Mouse (Mus musculus) heart, adult 8-10 months (tissue): ENCODE results near the gene Atp2a2. TPM values are rescaled to one million over a fixed set of nuclear protein-coding genes. Genes with fewer than 3 reads are reported as not detected.
"Not testable (repeated sequence)": the region's sequence is repeated elsewhere in the genome, so short reads cannot be mapped to it uniquely, and the experiment has no call there.

ENCODE experiments used
- DNase-seq: peaks from one replicate; pipeline ENCODE4 v3.0.0; 2022; ENCODE audit warnings: low spot score
- total RNA-seq, 4 experiments: library from RNA; stranded (reverse); gene quantifications; 2 replicates each; pipeline ENCODE4 v1.2.4; 2022

Atp2a2 gene
- total RNA-seq, 4 experiments from 2014 or later, result 11,934 to 13,904 (median 12,774) TPM

DNA sequence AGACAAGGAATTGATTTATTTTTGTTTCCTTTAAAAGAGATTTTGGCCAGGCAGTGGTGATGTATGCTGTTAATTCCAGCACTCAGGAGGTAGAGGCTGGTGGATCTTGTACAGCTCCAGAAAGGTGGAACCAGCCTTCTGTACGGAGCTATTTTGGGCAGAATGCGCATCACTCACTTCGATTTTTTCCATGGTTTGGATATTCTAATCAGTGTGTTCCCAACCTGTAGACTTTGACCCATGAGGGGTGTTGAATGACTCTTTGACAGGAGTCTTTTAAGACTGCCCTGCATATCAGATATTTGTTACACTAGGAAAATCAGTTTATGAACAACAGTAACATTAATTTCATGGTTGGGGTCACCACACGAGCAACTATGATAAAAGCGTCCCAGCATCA, 50.7 kb downstream of the Atp2a2 start:
- no peak for DNase-seq

DNA sequence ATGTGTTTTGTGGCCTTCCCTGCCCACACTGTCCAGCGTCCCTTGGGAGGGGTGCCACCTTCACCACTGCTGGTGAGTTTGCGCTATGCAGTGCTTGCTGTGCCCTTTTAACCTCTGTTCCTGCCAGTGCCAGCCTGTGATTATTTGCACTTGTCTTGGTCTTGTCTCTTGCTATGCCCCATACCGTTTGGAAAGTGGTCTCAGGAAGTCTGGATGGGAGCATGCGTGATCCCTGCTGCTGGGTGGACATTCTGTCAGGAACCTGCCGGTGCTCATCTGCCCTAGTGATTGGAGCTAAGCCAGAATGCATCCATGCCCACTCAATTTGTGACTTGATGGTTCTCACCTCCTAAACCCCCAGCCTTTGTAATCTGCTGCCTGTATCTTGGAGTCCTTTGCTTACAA, 51.1 kb downstream of the Atp2a2 start:
- DNase-seq, result no peak

DNA sequence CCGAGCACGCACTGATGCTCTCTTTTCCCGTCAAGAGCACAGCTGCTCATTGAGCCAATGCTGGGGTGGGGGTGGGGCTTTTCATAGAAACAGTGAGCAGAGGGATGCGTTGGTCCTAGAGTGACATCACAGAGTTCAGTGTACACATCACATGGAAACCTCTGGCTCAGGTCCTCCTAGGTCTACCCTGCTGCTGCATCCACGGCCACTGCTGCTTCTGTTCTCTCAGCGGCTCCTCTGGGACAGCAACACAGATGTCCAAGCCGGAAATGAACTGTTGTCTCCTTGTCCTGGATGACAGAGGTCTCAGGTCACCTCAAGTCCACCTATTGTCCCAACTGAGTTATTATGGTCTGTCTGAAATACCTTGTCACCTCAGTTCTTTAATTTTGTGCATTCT, 52.1 kb downstream of the Atp2a2 start:
- no peak for DNase-seq

DNA sequence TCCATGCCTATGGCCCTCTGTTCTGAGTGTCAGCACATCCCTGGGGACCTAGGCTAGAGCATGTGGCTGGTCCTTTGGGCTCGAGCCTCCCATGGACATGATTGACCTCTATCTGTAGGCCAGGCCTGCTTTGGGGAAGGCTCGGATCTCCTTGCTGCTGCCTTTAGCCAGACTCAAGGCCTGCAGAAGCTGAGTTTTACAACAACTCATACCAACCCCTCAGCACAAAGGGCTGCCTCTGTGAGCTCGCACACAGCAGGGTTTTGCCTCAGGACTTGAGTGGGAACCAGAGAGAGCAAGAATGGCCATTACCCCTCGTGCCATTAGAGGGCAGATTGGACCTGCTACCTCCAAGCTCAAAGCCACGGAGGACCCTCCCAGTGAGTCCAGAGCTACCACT, 53.2 kb downstream of the Atp2a2 start:
- DNase-seq, result no peak

DNA sequence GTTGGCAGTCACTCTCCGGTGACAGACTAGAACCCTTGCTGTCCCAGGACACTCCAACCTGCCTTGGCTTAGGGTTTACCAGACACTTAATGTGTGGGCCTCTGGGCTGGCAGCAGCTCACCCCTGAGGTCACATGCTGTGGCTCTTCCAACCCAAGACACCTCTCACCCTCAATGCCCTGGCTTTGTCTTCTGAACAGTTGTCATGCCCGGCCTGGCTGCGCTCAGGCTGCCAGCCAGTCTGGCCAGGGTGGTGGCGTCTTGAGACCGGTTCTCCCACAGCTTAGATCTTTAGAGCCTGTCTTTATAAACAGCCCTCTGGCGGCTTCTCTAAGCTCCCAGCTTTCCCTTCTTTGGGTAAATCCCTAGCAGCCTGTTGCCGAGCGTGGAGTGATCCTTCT, 54.2 kb downstream of the Atp2a2 start:
- DNase-seq, result no peak

DNA sequence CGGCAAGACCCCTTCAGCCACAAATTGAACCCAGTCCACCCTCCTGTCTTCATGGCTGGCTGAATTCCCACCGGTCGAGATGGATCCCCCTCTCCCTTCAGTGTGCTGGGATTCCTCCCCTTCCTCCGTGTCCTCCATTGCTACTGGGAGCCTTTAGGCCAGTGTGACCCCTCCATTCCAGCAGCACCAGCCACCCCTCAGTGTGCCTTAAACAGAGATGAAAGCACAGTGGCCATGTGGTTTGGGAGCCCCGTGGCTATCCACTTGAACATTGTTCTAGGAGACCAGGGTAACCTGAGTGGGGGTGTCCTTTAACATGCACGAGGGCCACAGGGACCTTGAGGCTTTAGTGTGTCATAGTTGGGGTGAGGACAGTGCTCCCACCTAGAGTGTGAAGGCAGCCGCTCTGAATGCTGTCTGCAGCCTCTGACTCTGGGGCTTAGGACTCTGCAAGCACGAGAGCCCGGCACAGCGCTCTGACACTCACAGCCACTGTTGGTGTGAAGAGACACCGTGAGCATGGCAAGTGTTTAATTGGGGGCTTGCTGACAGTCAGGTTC, 56.9 kb downstream of the Atp2a2 start:
- DNase-seq, result no peak

DNA sequence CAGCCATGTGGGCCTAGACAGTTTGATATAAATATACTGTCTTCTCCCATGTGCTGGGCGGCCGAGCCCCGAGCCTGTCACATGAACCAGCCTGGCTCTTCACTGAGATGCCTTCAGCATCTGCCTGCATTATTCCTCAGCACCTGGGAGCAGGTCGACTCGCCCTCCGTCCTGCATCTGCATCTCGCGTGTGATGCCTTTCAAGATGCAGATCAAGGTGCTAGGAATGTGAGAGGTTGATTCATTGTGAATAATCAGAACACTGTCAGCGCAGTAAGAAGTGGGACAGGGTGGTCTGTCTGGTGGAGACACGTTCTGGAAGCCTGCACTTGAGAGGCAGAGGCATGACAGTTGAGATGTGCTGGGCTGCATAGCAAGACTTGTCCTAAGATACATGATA, 57.5 kb downstream of the Atp2a2 start:
- no peak for DNase-seq

DNA sequence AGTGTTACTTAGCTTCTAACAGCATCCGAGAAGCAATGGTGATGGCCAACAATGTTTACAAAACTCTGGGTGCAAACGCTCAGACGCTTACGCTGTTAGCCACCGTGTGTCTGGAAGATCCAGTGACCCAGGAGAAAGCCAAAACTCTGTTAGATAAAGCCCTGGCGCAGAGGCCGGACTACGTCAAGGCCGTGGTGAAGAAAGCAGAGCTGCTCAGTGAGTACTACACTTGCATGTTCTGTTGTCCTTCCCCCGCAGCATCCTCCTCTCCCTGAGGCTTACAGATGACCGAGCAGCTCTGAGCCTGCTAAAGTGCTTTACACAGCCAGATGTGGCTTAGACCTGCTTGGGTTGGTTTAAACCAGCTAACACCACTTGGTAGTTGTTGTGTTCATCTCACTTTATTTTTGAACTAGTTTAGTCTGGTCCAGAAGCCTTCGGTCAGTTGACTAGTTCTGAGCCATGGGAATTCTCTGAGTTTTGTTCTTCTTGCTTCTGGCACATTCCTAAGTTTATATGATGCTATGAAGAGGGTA, 61.9 kb downstream of the Atp2a2 start:
- peak; percentile 63 for DNase-seq

DNA sequence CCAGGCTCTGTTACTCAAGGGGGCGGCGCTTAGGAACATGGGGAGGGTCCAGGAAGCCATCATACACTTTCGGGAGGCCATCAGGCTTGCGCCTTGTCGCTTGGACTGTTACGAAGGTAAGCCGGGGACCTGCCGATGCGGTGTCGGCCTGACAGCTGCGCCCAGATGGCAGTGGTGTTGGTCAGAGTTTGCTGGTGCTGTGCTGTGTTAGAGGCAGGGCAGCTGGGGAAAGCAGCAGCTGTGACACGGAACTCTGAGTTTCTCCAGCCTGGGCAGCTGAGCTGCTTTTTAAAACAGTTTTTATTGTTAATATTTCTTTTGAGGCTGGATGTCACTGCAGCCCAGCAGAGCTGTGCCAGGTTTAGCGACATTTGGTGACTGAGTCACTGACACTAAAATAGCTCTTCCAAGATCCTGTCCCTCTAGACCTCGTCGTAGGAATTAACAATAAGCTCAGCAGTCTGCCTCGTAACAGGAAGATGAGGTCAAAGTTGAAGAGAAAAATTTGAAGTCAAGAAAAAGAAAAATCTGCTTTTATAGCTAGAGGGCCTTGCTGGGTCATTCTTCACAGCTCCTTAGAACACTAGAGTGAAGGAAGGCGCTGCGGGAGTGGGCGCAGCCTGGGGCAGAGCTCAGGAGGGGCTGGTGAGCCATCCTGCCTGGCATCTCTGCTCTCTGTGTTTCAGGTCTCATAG, 62.5 kb downstream of the Atp2a2 start:
- no peak for DNase-seq

DNA sequence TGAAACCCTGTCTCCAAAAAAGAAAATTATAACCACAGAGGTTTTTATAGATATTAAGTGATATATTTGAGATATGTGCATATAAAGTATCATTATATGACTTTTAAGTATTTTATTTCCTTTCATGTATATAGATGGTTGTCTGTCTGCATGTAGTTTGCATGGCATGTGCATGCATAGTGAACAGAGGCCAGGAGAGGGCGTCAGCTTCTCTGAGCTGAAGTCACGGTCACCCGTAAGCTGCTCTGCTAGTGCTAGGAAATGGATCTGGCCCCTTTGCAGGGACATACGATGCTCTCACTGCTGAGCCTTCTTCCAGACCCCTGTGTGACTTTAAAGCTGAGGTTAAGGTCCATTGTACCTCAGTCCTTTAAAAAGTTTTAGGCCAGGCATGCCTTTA, 67.5 kb downstream of the Atp2a2 start:
- DNase-seq, result no peak

DNA sequence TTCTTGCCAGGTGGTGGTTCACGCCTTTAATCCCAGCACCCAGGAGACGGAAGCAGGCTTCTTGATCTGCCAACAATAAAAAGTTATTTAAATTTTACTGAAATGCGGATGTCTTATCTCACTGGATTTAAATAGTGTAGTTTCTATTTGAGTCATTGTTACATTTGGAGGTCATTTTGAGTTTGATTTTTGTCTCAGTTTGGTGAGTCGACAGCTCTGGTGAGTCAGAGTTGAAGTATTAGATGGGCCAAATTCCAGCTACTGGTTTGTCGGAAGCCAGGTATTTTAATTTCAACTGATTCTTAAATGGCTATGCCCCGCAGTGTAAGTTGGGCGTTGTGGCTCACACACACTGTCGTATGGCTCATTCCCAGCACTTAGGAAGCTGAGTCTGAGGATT, 70.8 kb downstream of the Atp2a2 start:
- no peak for DNase-seq

DNA sequence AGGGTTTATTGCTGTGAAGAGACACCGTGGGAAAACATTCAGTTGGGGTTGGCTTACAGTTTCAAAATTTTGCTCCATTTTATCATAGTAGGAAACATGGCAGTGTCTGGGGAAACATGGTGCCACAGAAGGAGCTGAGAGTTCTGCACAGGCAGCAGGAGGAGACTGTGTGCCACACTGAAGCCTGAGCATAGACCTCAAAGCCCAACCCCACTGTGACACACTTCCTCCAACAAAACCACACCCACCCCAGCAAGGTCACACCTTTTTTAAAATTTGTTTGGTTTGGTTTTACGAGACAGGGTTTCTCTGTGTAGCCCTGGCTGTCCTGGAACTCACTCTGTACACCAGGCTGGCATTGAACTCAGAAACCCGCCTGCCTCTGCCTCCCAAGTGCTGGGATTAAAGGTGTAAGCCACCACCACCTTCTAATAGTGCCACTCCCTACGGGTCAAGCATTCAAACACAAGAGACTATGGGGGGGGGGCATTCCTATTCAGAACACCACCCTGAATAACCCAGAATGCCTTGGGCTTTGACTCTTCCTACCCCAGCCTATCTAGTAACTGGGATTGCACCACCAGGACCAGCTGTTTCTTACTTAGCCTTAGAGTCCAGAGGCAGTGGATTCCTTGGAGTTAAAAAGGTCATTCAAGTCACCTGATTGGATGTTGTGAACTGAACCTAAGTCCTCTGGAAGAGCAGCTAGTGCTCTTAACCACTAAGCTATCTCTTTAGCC, 71.8 kb downstream of the Atp2a2 start:
- DNase-seq, result no peak

DNA sequence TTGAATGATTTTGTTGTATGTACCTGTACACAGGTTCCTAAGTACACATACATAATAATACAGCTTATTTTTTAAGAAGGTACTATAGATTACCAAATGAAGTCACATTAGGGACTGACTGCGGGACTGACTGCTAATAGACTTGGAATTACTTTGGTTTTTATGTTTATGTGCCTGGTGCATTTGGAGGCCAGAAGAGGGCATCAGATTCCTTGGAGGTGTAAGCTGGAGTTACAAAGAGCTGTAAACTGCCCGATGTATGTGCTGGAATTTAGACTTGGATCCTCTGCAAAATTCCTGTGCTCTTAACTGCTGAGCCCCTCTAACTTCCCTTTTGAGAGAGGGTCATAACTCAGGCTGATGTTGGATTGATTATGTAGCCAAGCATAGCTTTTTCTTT, 76.5 kb downstream of the Atp2a2 start:
- no peak for DNase-seq

DNA sequence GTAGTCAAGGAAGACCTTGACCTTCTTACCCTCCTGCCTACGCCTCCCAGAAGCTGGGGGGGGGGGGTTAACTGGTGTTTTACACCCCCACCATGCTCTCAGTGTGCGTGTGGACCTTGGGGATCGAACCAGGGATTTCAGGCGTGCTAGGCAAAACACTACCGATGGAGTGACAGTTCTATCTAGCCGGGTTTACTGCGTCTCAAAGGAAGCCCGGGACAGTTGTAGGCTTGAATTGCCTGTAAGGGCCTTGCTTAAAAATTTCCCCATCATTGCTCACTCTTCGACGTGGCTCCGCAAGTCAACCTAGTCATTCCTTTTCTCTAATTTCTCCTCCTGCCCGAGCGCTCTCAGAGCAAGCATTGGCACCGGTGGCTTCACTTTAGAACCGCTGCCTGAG, 78.9 kb downstream of the Atp2a2 start:
- DNase-seq, result no peak

DNA sequence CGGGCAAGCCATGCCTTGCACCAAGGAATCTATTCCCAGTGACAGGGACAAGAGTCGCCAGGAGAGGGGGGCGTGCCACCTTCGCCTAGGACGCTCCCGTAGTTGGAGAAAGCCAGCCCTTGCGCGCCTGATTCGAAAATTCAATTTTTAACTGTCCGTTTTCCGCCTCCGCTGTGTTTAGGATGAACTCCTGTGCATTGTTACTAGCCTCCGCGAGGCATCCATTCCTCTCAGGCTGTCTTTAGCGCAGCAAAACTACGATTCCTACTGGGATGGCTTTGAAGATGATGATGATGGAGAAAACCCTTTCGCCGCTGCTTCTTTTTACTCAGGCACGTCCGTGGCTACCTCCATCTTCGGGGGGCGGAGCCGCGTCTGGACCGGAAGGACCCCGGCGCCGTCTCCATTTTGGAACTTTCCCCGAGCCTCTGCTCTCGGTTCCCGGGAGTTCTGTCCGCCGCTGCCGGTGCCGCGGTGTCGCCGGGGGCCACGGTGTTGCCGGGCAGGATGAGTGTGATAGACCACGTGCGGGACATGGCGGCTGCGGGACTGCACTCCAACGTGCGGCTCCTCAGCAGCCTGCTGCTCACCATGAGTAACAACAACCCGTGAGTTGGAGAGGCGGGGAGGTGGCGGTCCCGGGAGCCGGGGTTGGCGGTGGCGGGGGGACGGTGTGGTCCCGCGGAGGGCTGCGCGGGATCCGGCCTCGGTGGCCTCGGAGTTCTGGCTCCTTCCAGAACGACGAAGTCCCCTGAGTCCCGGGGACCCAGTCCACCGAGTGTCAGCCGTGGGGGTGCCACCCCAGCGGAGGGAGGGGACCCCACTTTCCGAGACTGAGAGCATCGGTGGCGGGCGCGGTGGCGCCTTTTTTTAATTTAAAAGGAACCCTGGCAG, 79.7 kb downstream of the Atp2a2 start:
- peak; percentile 93 for DNase-seq

DNA sequence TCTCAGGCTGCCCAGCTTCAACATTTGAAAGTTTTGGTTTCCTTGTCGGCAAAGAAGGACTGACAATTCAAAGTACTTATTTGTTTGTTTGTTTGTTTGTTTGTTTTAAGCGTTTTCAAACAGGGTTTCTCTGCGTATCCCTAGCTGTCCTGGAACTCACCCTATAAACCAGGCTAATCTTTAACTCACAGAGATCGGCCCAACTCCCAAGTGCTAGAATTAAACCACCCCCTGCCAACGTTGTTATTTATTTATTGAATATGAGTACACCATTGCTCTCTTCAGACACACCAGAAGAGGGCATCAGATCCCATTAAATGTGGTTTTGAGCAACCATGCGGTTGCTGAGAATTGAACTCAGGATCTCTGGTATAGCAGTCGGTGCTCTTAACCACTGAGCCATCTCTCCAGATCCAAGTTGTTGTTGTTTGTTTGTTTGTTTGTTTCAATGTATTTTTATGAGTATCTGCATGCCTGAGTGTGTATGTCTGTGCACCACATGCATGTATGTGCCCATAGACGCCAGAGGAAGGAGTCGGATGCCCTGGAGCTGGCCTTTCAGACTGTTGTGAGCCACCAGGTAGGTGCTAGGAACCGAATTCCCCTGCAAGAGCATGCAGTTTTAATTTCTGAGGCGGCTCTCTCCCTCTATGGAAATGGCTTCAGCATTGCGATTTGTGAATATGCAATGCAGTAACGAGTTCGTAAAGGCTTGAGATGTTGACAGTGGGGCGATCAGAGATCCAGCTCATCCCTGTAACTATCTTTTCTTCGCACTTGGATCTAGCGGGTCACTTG, 80.6 kb downstream of the Atp2a2 start, which contains the start of gene Anapc7:
Gene Anapc7 (plus strand): TSS at position 423 of the 798 bp plus-strand sequence.
- no peak for DNase-seq

DNA sequence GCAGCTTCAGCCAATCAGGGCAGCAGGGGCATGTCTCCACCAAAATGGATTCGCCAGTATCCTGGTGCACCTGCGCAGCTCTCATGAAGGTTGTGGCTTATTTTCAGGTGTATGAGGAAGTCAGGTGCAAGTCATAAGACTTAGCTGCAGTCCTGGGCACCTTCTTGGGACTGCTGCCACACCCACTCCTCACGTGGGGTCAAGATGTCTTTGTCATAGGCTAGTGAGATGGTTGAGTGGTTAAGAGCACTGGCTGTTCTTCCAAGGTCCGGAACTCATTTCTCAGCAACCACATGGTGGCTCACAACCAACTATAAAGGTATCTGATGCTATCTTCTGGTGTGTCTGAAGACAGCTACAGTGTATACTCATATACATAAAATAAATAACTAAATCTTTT, 81.3 kb downstream of the Atp2a2 start:
- not testable (repeated sequence) for DNase-seq

DNA sequence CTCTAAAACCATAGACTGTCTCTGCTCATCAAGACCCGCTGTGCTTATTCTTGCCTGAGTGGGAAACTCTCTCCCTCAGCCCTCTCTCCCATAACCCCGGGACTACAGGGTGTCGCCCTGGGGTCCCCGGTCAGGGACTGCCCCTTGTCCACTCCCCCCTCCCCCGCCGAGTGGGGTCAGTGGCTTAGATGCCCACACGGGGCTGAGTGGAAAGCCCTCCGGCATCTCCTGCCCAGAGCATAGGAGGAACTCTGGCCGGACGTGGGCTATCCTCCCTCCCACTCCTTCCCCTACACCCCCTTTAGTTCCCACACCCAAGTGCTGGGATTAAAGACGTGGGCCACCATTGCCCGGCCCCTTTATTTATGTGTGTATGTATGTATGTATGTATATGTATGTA, 86.6 kb downstream of the Atp2a2 start:
- DNase-seq, result no peak

DNA sequence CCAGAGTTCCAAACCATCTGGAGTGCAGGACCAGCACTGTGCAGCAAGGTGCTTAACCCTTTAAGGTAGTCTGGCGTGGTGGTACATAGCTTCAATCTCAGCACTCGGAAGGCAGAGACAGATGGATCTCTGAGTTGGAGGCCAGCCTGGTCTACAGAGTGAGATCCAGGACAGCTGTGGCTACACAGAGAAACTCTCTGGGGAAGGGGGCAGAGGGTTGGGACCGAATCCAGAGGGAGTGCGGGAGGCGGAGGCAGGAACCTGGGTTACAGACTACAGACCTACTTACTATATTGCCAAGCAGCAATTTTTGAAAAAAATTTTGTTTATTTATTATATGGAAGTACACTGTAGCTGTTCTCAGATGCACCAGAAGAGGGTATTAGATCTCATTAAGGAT, 87.7 kb downstream of the Atp2a2 start:
- DNase-seq, result no peak

DNA sequence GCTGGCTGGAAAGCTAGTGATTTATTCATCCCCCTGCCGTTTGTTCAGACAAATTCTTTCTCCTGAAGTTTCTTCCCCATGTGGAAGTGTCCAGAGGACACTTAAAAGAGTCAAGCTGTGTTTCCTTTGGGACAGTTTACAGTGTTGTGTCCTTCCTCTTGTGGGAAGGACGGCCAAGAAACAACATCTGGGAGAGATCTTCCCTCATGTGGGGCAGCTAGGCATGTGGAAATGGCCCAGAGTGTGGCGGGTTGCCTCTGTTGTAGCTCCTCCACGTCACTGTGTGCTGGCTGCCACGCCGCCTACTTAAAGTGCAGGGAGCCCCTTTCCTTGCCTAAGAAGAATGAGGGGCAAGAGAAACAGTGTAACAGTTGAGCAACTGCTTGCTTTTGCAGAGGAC, 89.2 kb downstream of the Atp2a2 start:
- no peak for DNase-seq

DNA sequence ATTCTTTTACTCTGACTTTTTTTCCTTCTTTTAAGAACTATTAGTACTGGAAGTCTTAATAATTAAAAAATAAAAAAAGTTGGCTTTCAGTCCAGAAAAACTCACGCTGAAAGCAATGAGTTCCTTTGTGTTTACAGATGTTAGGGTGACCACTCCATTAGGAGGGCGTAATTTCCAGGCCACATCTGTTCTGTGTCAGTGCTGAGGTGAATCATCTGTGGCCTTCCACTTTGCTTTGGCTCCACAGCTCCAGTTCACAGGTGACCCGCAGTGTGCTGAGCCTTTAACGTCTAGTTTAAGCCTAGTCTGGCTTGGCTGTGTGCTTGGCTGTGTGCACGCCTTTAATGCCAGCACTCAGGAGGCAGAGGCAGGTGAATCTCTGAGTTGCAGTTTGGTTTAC, 90.1 kb downstream of the Atp2a2 start:
- no peak for DNase-seq
